Mouse (Mus musculus) central nervous system, embryonic 11.5 days (tissue): ENCODE results near the gene Naglu. TPM values are rescaled to one million over a fixed set of nuclear protein-coding genes. Genes with fewer than 3 reads are reported as not detected.

ENCODE experiments used
- polyA plus RNA-seq: library from polyadenylated mRNA; depleted of rRNA; stranded (reverse); fragments of >200 nt; gene quantifications from 2 replicates; pipeline ENCODE4 v1.2.3, GENCODE M21; 2012; rRNA removed

Naglu gene
- 6.2 and 7.2 TPM in 2 replicates for polyA plus RNA-seq

GRCm38 (mm10) chr11:101069391-101070188 is at the start of gene Naglu:
Gene Naglu, plus strand, starts transcription at chr11:101070012.

DNA sequence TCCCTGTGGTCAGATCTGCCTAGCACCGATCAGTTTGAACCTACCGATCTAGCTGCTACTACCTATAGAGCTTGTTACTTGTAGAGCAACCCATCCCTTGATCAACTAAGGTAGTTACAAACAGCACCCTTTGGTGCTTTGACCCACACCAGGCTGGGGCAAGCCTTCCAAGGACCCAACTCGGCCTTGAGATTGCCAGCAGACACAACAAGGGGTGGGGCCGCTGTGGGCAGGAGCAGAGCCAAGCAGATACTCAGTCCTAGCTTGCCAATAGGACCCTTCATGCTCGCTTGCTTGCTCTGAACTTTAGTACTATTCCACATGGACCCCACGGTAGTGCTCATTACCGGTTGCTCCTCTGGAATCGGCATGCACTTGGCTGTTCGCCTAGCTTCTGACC is 8.3 kb downstream of the Naglu start, which contains the start of gene Hsd17b1:
Hsd17b1 (plus strand) TSS at position 291 of the 400 bp plus-strand sequence.

GRCm38 (mm10) chr11:101082208-101083082 is 12.6 kb downstream of the Naglu start, which contains the start of gene Coasy:
Gene Coasy, plus strand, starts transcription at chr11:101082565.

DNA sequence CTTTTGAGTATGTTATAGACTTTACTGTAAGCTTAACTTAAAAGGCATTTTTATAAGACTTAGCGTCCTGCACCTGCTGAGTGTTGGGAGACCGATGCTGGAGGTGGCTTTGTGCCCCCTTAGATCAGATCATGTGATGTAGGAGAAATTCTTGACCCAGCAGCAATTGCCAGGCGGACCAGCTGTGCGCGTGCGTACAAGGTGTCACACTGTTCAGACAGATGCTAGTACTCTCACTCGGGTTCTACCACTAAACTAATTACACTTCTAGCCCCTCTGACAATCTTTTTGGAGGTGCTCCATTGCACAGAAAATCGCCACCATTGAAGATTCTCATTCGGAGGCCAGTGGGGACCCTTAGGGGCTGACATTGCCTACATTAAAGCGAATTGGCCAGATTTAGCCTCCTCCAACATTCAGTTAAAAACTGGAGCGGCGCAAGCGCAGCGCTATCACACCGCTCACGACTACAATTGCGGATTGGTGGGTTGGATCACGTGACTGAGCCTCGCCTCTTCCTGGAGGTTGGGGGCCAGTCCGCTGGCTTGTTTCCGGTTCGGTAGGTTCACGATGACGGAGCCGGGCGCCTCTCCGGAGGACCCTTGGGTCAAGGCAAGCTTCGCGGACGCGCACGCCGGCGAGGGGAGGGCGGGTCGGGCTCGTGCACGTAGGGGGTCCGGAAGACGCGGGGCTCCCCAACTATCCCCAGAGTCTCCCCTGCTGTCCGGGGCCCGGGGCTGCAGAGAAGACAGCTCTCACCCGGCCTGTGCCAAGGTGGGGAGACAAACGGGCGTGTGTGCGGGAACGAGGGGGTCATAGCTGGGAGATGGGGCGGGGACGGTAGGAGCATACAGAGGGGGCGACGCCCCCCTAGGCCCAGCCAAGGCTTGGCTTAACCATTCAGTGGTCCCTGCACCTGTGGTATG is 17.2 kb downstream of the Naglu start, which contains the start of gene Mlx:
Mlx (plus strand) TSS at position 522 of the 926 bp plus-strand sequence.

DNA sequence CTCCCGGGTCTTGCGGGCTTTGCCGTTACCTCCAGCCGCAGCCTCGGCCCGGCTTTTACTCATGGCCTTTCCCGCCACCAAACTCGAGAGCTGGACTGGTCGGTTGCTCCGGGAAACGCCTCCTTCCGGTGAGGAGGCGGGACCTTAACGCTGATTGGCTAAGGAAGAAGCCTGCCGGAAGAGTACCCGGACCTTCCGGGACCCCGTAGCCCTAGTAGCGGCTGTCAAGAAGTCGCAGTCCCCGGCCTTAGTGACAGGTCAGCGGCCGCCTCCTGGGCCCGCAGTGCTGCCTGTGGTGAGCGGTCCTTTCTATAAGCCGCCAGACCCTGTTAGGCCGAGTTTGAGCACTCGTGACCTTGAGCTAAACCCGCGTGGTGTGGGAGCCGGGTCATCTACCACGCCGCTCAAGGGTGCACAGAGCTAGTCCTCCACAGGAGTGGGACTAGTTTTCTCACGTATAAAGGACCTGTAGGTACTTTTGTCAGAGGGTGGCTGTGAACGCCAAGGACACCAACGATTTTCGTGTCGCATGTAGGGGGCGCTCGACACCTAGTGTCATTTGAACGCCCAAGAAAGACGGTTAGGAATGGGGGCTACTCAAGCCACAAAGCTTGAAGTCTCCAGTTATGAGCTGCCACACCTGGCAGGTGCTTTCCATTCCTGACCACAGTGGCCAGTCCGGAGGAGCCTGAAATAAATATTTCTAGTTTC is 25.7 kb downstream of the Naglu start, which contains the start of gene Psmc3ip:
Psmc3ip (minus strand) TSS at position 123 of the 711 bp plus-strand sequence.

DNA sequence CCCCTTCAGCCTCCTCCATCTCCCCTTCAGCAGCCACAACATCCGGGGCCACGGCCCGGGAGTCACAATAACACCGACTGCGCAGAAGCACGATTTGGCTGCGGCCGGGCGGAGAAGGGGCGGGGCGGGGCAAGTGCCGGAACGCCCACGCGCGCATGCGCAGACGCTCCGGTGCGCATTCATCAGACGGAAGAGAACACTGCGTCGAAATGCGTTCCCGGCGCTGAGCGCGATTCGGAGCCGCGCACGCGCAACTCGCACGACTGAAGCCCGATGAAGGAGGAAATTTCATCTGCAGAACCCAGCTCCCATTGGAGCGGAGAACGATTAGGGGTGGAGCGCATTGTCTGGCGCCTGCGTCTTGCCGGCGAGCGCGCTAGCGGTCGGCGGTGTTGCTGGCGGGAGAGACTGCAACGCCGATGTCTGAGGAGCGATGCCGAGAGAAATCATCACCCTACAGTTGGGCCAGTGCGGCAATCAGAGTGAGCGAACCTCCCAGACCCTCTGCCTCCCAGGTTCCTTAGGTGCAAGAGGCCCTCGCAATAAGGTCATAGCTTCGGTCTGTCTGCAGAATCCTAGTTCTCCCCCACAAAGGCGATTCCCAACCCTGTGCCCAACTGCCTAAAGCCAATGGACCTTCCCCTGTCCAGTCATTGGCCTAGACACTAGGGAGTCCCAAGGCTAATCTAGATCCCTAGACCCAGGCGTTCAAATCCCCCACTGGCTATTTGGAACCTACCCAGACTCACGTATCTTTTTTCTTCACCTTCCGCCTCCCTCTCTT is 50.1 kb downstream of the Naglu start, which contains the start of the genes Retreg3 and Tubg1:
Retreg3 (minus strand) TSS at position 133 of the 784 bp plus-strand sequence.
Tubg1 (plus strand) TSS at position 178 of the 784 bp plus-strand sequence.

Other genes with a start within 250 kb of the Naglu start
- 12.9 and 15.9 TPM in 2 replicates for gene Stat5b, start 219.3 kb upstream of the Naglu start, polyA plus RNA-seq
- 2.1 and 3.3 TPM in 2 replicates for gene Stat5a, start 210.7 kb upstream of the Naglu start, polyA plus RNA-seq
- gene Stat3, start 130.5 kb upstream of the Naglu start, polyA plus RNA-seq = 20.9 and 23.6 TPM in 2 replicates
- 20.2 and 40.3 TPM in 2 replicates for gene Cavin1, start 99.1 kb upstream of the Naglu start, polyA plus RNA-seq
- 75.1 and 97.4 TPM in 2 replicates for gene Atp6v0a1, start 60.6 kb upstream of the Naglu start, polyA plus RNA-seq
- gene Hsd17b1, start 8.4 kb downstream of the Naglu start, polyA plus RNA-seq = 0.30 and 0.55 TPM in 2 replicates
- gene Coasy, start 12.6 kb downstream of the Naglu start, polyA plus RNA-seq = 46.4 and 49.7 TPM in 2 replicates
- gene Mlx, start 17.3 kb downstream of the Naglu start, polyA plus RNA-seq = 24.2 and 37.5 TPM in 2 replicates
- 50.1 and 54.5 TPM in 2 replicates for gene Psmc3ip, start 25.4 kb downstream of the Naglu start, polyA plus RNA-seq
- 39.1 and 53.7 TPM in 2 replicates for gene Retreg3, start 49.9 kb downstream of the Naglu start, polyA plus RNA-seq
- 23.1 and 35.8 TPM in 2 replicates for gene Tubg1, start 49.9 kb downstream of the Naglu start, polyA plus RNA-seq
- gene Tubg2, start 85.9 kb downstream of the Naglu start, polyA plus RNA-seq = 2.4 and 4.7 TPM in 2 replicates
- 0.77 and 1.3 TPM in 2 replicates for gene Cntnap1, start 100.5 kb downstream of the Naglu start, polyA plus RNA-seq
- gene Plekhh3, start 101.3 kb downstream of the Naglu start, polyA plus RNA-seq = 8.0 and 10.1 TPM in 2 replicates
- gene Ccr10, start 105.4 kb downstream of the Naglu start, polyA plus RNA-seq = not detected in 2 replicates
- gene Ezh1, start 156.5 kb downstream of the Naglu start, polyA plus RNA-seq = 11.1 and 20.0 TPM in 2 replicates
- 41.2 and 53.6 TPM in 2 replicates for gene Ramp2, start 176.0 kb downstream of the Naglu start, polyA plus RNA-seq
- 46.6 and 64.9 TPM in 2 replicates for gene Vps25, start 183.7 kb downstream of the Naglu start, polyA plus RNA-seq
- 7.6 and 8.6 TPM in 2 replicates for gene Wnk4, start 190.6 kb downstream of the Naglu start, polyA plus RNA-seq
- gene Cntd1, start 209.0 kb downstream of the Naglu start, polyA plus RNA-seq = 1.1 and 1.8 TPM in 2 replicates
- 93.9 and 163 TPM in 2 replicates for gene Coa3, start 209.1 kb downstream of the Naglu start, polyA plus RNA-seq
- gene Becn1, start 232.3 kb downstream of the Naglu start, polyA plus RNA-seq = 115 and 433 TPM in 2 replicates
- gene Psme3, start 246.2 kb downstream of the Naglu start, polyA plus RNA-seq = 101 and 138 TPM in 2 replicates